Mouse (Mus musculus) midbrain, embryonic 14.5 days (tissue): ENCODE results near the gene Mical2. TPM values are rescaled to one million over a fixed set of nuclear protein-coding genes. Genes with fewer than 3 reads are reported as not detected.

Experiments used
- ATAC-seq: fragments of 200-750 bp; cut with Nextera tagmentation; 2 replicates; pipeline ENCODE4 v1.8.0; 2017; ENCODE audit warnings: moderate number of reproducible peaks, moderate library complexity; ENCODE audit not compliant: low FRiP score, low TSS enrichment
- DNase-seq: peaks from one replicate; pipeline ENCODE4 v3.0.0-alpha.2; 2015
- H3K27ac ChIP-seq: fragments of 300-500 bp; sonication (generic); replicated peaks from 2 replicates; pipeline ENCODE4 v1.5.1; 2014; ENCODE audit warnings: mild to moderate bottlenecking, low read depth, low read length, moderate library complexity
- H3K27me3 ChIP-seq: fragments of 300-500 bp; sonication (generic); 2 replicates; pipeline ENCODE4 v1.6.1; 2014; ENCODE audit warnings: low read length, control low read depth, mixed read lengths; ENCODE audit not compliant: control insufficient read depth, insufficient read depth
- H3K36me3 ChIP-seq: fragments of 300-500 bp; sonication (generic); 2 replicates; pipeline ENCODE4 v1.6.1; 2014; ENCODE audit warnings: low read length, control low read depth; ENCODE audit not compliant: control insufficient read depth, insufficient read depth
- H3K4me1 ChIP-seq: fragments of 300-500 bp; sonication (generic); 2 replicates; pipeline ENCODE4 v1.6.1; 2014; ENCODE audit warnings: mild to moderate bottlenecking, antibody characterized with exemption, low read length, control low read depth; ENCODE audit not compliant: control insufficient read depth, insufficient read depth
- H3K4me2 ChIP-seq: fragments of 300-500 bp; sonication (generic); 2 replicates; pipeline ENCODE4 v1.6.1; 2014; ENCODE audit warnings: mild to moderate bottlenecking, low read length, moderate library complexity
- H3K4me3 ChIP-seq: fragments of 300-500 bp; sonication (generic); replicated peaks from 2 replicates; pipeline ENCODE4 v1.5.1; 2014; ENCODE audit warnings: low read depth, low read length
- H3K9ac ChIP-seq: fragments of 300-500 bp; sonication (generic); replicated peaks from 2 replicates; pipeline ENCODE4 v1.6.1; 2014; ENCODE audit warnings: mild to moderate bottlenecking, low read length, moderate library complexity
- H3K9me3 ChIP-seq: fragments of 300-500 bp; sonication (generic); 2 replicates; pipeline ENCODE4 v1.6.1; 2016; ENCODE audit warnings: low read length, control low read depth, mixed read lengths; ENCODE audit not compliant: control insufficient read depth
- WGBS: fragments of 180-500 bp; shearing (Covaris S2); extraction: QIAGEN DNeasy Blood & Tissue Kit; methylation state at CpG from one replicate; pipeline ENCODE4 v1.1.7; 2014; 5-methylcytosine and 5-hydroxymethylcytosine counted together
- polyA plus RNA-seq: library from polyadenylated mRNA; unstranded; fragments of >200 nt; fragmentation: Nextera tagmentation; extraction: Ambion mirVana; gene quantifications from 2 replicates; pipeline ENCODE4 v1.2.1, GENCODE M21; 2014

Gene Mical2
- polyA plus RNA-seq, 1 experiment from 2014 or later: 1.6 TPM

- H3K36me3 ChIP-seq: no peaks in the 10 kb centered on the region
- WGBS: 79% methylated on average over 6 of the region's 6 CpGs
- ATAC-seq (no peak), DNase-seq (no peak)
- H3K9me3 ChIP-seq: no peaks in the 10 kb centered on the region
- H3K4me3 ChIP-seq: no peak overlapping the region
- H3K9ac ChIP-seq: no peak overlapping the region
- H3K4me2 ChIP-seq: no peak overlapping the region
- no peak overlapping the region for H3K27ac ChIP-seq
- H3K4me1 ChIP-seq: peaks cover 4% of the 10 kb centered on the region; the same call in 1 of the 2 replicates
- H3K27me3 ChIP-seq: no peaks in the 10 kb centered on the region
These were observed 16.9 kb downstream of the Mical2 start for GRCm38 (mm10) chr7:112242587-112242986.

- no peaks in the 10 kb centered on the region for H3K27me3 ChIP-seq
- ATAC-seq (no peak), DNase-seq (no peak)
- H3K9me3 ChIP-seq: no peaks in the 10 kb centered on the region
- H3K4me1 ChIP-seq: peaks cover 4% of the 10 kb centered on the region; the same call in 1 of the 2 replicates
- H3K4me3 ChIP-seq: no peak overlapping the region
- no peak overlapping the region for H3K9ac ChIP-seq
- no peak overlapping the region for H3K4me2 ChIP-seq
- WGBS: 60% methylated on average over 2 of the region's 2 CpGs
- no peaks in the 10 kb centered on the region for H3K36me3 ChIP-seq
- H3K27ac ChIP-seq: no peak overlapping the region
These were observed 18.4 kb downstream of the Mical2 start for GRCm38 (mm10) chr7:112244071-112244470.

GRCm38 (mm10) chr7:112244683-112245082 is 19.0 kb downstream of the Mical2 start:
- no peak overlapping the region for H3K27ac ChIP-seq
- no peaks in the 10 kb centered on the region for H3K36me3 ChIP-seq
- no peak for ATAC-seq
- no peak overlapping the region for H3K4me3 ChIP-seq
- no peak overlapping the region for H3K4me2 ChIP-seq
- no peak for DNase-seq
- H3K9me3 ChIP-seq: no peaks in the 10 kb centered on the region
- H3K27me3 ChIP-seq: no peaks in the 10 kb centered on the region
- H3K9ac ChIP-seq: no peak overlapping the region
- 23% methylated on average over 6 of the region's 6 CpGs for WGBS
- H3K4me1 ChIP-seq: peaks cover 4% of the 10 kb centered on the region; the same call in 1 of the 2 replicates

- no peaks in the 10 kb centered on the region for H3K36me3 ChIP-seq
- DNase-seq: no peak
- H3K9ac ChIP-seq: no peak overlapping the region
- H3K27ac ChIP-seq: no peak overlapping the region
- no peak overlapping the region for H3K4me2 ChIP-seq
- H3K27me3 ChIP-seq: no peaks in the 10 kb centered on the region
- H3K9me3 ChIP-seq: no peaks in the 10 kb centered on the region
- H3K4me1 ChIP-seq: peaks cover 4% of the 10 kb centered on the region; the same call in 1 of the 2 replicates
- 88% methylated on average over 4 of the region's 4 CpGs for WGBS
- ATAC-seq: no peak
- H3K4me3 ChIP-seq: no peak overlapping the region
These were observed 20.3 kb downstream of the Mical2 start for GRCm38 (mm10) chr7:112245839-112246438.

- no peak overlapping the region for H3K4me2 ChIP-seq
- no peak for ATAC-seq
- H3K36me3 ChIP-seq: no peaks in the 10 kb centered on the region
- H3K9ac ChIP-seq: no peak overlapping the region
- no peak overlapping the region for H3K27ac ChIP-seq
- H3K4me3 ChIP-seq: no peak overlapping the region
- peaks cover 4% of the 10 kb centered on the region; the same call in 1 of the 2 replicates for H3K4me1 ChIP-seq
- 84% methylated on average over 4 of the region's 4 CpGs for WGBS
- no peaks in the 10 kb centered on the region for H3K9me3 ChIP-seq
- no peak for DNase-seq
- no peaks in the 10 kb centered on the region for H3K27me3 ChIP-seq
These were observed 20.8 kb downstream of the Mical2 start for GRCm38 (mm10) chr7:112246442-112246841.

GRCm38 (mm10) chr7:112247890-112248289 is 22.2 kb downstream of the Mical2 start:
- Histone ChIP-seq H3K4me3 (no peak overlapping the region), H3K4me1 (peaks cover 4% of the 10 kb centered on the region; the same call in 1 of the 2 replicates), H3K9ac (no peak overlapping the region), H3K36me3 (no peaks in the 10 kb centered on the region), H3K4me2 (no peak overlapping the region), H3K27me3 (no peaks in the 10 kb centered on the region), H3K27ac (no peak overlapping the region), H3K9me3 (no peaks in the 10 kb centered on the region)
- DNase-seq: no peak
- ATAC-seq: no peak
- 77% methylated on average over 3 of the region's 3 CpGs for WGBS

- no peak for ATAC-seq
- H3K27ac ChIP-seq: no peak overlapping the region
- H3K4me3 ChIP-seq: no peak overlapping the region
- H3K9ac ChIP-seq: no peak overlapping the region
- DNase-seq: no peak
- no peaks in the 10 kb centered on the region for H3K36me3 ChIP-seq
- no peaks in the 10 kb centered on the region for H3K4me1 ChIP-seq
- no peaks in the 10 kb centered on the region for H3K9me3 ChIP-seq
- H3K27me3 ChIP-seq: no peaks in the 10 kb centered on the region
- 75% methylated on average over 4 of the region's 4 CpGs for WGBS
- H3K4me2 ChIP-seq: no peak overlapping the region
These were observed 23.8 kb downstream of the Mical2 start for GRCm38 (mm10) chr7:112249476-112249875.

GRCm38 (mm10) chr7:112252065-112252464 is 26.4 kb downstream of the Mical2 start:
- Histone ChIP-seq H3K9ac (no peak overlapping the region), H3K4me2 (no peak overlapping the region), H3K4me1 (no peaks in the 10 kb centered on the region), H3K27me3 (no peaks in the 10 kb centered on the region), H3K27ac (no peak overlapping the region), H3K9me3 (no peaks in the 10 kb centered on the region), H3K36me3 (no peaks in the 10 kb centered on the region), H3K4me3 (no peak overlapping the region)
- WGBS: 86% methylated on average over 5 of the region's 5 CpGs
- ATAC-seq (no peak), DNase-seq (no peak)

- Histone ChIP-seq H3K27ac (no peak overlapping the region), H3K27me3 (no peaks in the 10 kb centered on the region), H3K4me3 (no peak overlapping the region), H3K4me2 (no peak overlapping the region), H3K4me1 (no peaks in the 10 kb centered on the region), H3K9ac (no peak overlapping the region), H3K9me3 (no peaks in the 10 kb centered on the region), H3K36me3 (no peaks in the 10 kb centered on the region)
- ATAC-seq (no peak), DNase-seq (no peak)
- WGBS: 92% methylated on average over 3 of the region's 3 CpGs
These were observed 28.6 kb downstream of the Mical2 start for GRCm38 (mm10) chr7:112254233-112254632.
